Mouse (Mus musculus) liver, embryonic 16.5 days (tissue): ENCODE measurements around the gene Hist1h2ak. TPM values are rescaled to one million over a fixed set of nuclear protein-coding genes. Genes with fewer than 3 reads are reported as not detected.
"Not testable (repeated sequence)": the region's sequence is repeated elsewhere in the genome, so short reads cannot be mapped to it uniquely, and the experiment has no call there.

ENCODE experiments used
- ATAC-seq: fragments of 200-750 bp; cut with Nextera tagmentation; 2 replicates; pipeline ENCODE4 v1.8.0; 2017; ENCODE audit warnings: low read depth, mild to moderate bottlenecking, moderate number of reproducible peaks, moderate library complexity
- H3K27ac ChIP-seq: fragments of 300-500 bp; sonication (generic); 2 replicates; pipeline ENCODE4 v1.5.1; 2014; ENCODE audit warnings: mild to moderate bottlenecking, low read length
- H3K27me3 ChIP-seq: fragments of 300-500 bp; sonication (generic); 2 replicates; pipeline ENCODE4 v1.6.1; 2014; ENCODE audit warnings: low read depth, low read length, mixed read lengths; ENCODE audit not compliant: control insufficient read depth, insufficient read depth
- H3K36me3 ChIP-seq: fragments of 300-500 bp; sonication (generic); 2 replicates; pipeline ENCODE4 v1.6.1; 2014; ENCODE audit warnings: mild to moderate bottlenecking; ENCODE audit not compliant: control insufficient read depth, insufficient read depth
- H3K4me1 ChIP-seq: fragments of 300-500 bp; sonication (generic); 2 replicates; pipeline ENCODE4 v1.6.1; 2014; ENCODE audit warnings: low read depth, low read length, mixed read lengths; ENCODE audit not compliant: control insufficient read depth
- H3K4me2 ChIP-seq: fragments of 300-500 bp; sonication (generic); 2 replicates; pipeline ENCODE4 v1.6.1; 2014; ENCODE audit warnings: low read depth, low read length, mixed read lengths
- H3K4me3 ChIP-seq: fragments of 300-500 bp; sonication (generic); 2 replicates; pipeline ENCODE4 v1.5.1; 2014; ENCODE audit warnings: low read depth, mild to moderate bottlenecking, low read length
- H3K9ac ChIP-seq: fragments of 300-500 bp; sonication (generic); 2 replicates; pipeline ENCODE4 v1.6.1; 2014; ENCODE audit warnings: low read depth, low read length
- H3K9me3 ChIP-seq: fragments of 300-500 bp; sonication (generic); replicated peaks from 2 replicates; pipeline ENCODE4 v1.6.1; 2016; ENCODE audit warnings: low read length; ENCODE audit not compliant: control insufficient read depth
- WGBS: fragments of 180-500 bp; shearing (Covaris S2); extraction: QIAGEN DNeasy Blood & Tissue Kit; methylation state at CpG from one replicate; pipeline ENCODE4 v1.1.7; 2014; ENCODE audit not compliant: insufficient replicate concordance; 5-methylcytosine and 5-hydroxymethylcytosine counted together
- polyA plus RNA-seq: library from polyadenylated mRNA; unstranded; fragments of >200 nt; fragmentation: Nextera tagmentation; extraction: Ambion mirVana; gene quantifications from 2 replicates; pipeline ENCODE4 v1.2.1, GENCODE M21; 2015

Hist1h2ak gene
- polyA plus RNA-seq = 40.9 and 50.2 TPM in 2 replicates

DNA sequence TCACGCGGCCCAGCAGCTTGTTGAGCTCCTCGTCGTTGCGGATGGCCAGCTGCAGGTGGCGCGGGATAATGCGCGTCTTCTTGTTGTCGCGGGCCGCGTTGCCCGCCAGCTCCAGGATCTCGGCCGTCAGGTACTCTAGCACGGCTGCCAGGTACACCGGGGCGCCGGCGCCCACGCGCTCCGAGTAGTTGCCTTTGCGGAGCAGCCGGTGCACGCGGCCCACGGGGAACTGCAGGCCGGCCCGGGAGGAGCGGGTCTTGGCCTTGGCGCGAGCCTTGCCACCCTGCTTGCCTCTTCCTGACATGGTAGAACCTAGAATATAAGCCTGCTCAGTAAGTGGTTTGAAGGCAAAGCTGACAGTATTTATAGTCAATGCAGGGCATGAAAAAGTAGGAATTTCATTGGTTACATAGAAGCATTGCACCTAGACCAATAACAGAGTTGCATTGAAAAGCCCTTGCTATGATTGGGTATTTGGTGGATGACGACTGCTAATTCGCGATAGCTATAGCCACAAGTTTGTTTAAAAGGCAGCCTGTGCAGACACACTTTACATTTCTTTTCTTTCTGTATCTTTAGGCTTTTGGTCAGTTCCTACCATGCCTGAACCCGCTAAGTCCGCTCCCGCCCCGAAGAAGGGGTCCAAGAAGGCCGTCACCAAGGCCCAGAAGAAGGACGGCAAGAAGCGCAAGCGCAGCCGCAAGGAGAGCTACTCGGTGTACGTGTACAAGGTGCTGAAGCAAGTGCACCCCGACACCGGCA lies at the start of gene Hist1h2ak, which contains the start of gene Hist1h2bn:
TSS of gene Hist1h2ak (minus strand) at position 304 of the 762 bp plus-strand sequence.
TSS of gene Hist1h2bn (plus strand) at position 600 of the 762 bp plus-strand sequence.
- peak; percentile 84 for ATAC-seq
- not testable (repeated sequence) for H3K36me3 ChIP-seq, H3K27me3 ChIP-seq, H3K4me1 ChIP-seq, H3K9me3 ChIP-seq
- Histone ChIP-seq H3K4me2 (peak within 1 kb of the TSS; percentile 75), H3K4me3 (peak within 1 kb of the TSS; percentile 63), H3K27ac (peak within 1 kb of the TSS; percentile 99), H3K9ac (peak within 1 kb of the TSS; percentile 70)
- under 1% methylated on average over 40 of the region's 50 CpGs for WGBS

DNA sequence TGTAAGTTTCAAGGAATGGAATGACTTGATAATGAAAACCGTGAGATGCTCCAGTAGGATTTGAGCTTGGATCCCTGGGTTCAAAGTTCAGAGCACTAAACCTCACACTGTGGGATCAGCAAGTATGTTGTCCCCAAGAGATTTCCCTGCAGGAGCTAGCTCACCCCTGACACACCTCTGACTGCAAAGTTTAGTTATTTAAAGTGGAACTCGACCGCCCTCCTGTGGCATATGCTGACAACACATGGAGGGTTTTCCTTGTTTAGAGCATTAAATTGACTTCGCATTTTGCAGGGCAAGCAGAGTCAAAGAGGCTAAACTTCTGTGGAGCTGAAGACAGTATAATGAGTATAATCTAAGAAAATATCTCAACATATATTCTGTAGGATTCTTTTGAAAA lies 49.4 kb upstream of the Hist1h2ak start:
- not testable (repeated sequence) for H3K9me3 ChIP-seq

DNA sequence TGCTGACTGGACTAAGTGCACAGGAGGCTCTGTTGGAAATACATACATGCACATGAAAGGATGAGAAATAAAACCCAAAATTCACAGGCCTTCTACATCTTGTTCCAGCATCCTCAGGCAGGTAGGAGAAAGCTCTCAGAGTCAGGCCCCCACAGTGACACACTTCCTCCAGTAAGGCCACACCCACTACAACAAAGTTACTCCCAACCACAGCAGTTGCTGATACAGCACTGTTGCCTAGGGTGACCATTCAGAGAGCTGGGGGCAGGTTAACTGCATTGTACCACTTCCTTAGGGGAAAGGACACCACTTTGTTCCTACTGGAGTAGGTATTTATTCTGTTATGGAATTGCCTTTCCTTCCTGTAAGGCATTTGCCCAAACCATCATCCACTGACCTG lies 43.5 kb upstream of the Hist1h2ak start:
- H3K27me3 ChIP-seq, H3K9me3 ChIP-seq, H3K27ac ChIP-seq, H3K4me3 ChIP-seq, H3K4me1 ChIP-seq, H3K4me2 ChIP-seq, H3K36me3 ChIP-seq, H3K9ac ChIP-seq: not testable (repeated sequence)
- ATAC-seq = peak; percentile 67; the same call in 1 of the 2 replicates

More for the DNA sequence above, 49.4 kb upstream of the Hist1h2ak start:
- not testable (repeated sequence) for H3K4me1 ChIP-seq, H3K36me3 ChIP-seq, H3K27me3 ChIP-seq, H3K4me3 ChIP-seq, H3K27ac ChIP-seq, H3K4me2 ChIP-seq, H3K9ac ChIP-seq
- peak; percentile 65 for ATAC-seq
- WGBS = no CpG with 5 or more reads among the region's 4 CpGs

DNA sequence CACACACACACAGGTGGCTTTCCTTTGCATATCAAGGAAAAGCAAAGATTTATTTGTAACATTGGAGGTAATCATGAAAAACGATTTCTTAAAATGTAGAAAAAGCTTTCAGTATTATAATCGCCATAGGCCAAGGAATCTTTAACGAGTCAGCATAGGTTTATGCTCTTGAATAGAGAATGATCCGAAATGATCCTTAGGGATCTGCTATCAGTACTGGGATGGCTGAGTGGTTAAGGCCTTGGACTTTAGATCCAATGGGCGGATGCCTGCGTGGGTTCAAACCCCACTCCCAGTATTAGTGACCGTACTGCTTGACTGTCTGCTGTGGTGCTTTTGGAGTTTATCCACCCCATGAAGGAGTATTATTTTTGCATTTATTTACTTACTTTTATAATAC lies 42.0 kb upstream of the Hist1h2ak start:
- Histone ChIP-seq H3K4me3 (no peak overlapping the region), H3K4me2 (no peak overlapping the region), H3K4me1 (peaks cover under 1% of the 10 kb centered on the region; the same call in 1 of the 2 replicates), H3K27ac (no peak overlapping the region), H3K9me3 (no peaks in the 10 kb centered on the region), H3K27me3 (no peaks in the 10 kb centered on the region), H3K9ac (no peak overlapping the region), H3K36me3 (no peaks in the 10 kb centered on the region)
- no peak for ATAC-seq
- WGBS = 75% methylated on average over 7 of the region's 7 CpGs

DNA sequence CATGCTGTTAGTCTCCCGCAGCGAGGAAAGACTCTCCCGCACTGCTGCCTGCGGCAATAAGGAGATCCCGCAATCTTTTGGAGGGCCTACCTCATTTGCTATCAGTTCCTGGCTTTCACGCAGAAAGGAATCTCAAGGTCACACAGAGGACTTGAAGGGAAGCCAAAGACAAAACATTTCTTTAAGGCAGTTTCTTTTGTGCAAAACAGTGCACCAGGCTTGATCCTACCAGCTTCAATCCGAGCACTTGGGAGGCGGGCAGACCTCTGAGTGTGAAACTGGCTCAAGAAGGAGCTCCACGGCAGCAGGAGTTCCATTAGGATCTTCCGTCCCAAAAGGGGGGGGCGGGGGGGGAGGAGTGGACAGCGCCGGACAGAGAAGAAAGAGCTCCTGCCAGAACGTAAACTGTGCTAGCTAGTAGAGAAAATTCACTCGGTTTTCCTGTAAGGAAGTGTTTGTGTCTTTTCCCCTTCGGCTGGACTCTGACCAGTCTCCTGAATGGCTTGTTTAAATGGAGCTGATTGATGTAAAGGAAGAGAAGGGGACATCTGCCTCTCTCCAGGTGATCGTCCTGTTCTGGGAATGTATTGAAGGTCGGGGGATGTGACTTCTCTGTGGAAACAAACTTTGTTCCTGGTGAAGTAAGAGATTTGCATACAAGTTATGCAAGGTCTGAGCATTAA lies 37.1 kb upstream of the Hist1h2ak start:
- Histone ChIP-seq H3K4me1 (peaks cover 14% of the 10 kb centered on the region), H3K27me3 (no peaks in the 10 kb centered on the region), H3K9ac (peak overlapping the region; percentile 9; the same call in 1 of the 2 replicates), H3K9me3 (no peaks in the 10 kb centered on the region), H3K36me3 (no peaks in the 10 kb centered on the region), H3K4me2 (peak overlapping the region; percentile 34), H3K27ac (no peak overlapping the region), H3K4me3 (0 out of 2 replicates have a peak overlapping the region, but pooled peaks have one; percentile 1)
- 37% methylated on average over 17 of the region's 18 CpGs for WGBS
- ATAC-seq = no peak

DNA sequence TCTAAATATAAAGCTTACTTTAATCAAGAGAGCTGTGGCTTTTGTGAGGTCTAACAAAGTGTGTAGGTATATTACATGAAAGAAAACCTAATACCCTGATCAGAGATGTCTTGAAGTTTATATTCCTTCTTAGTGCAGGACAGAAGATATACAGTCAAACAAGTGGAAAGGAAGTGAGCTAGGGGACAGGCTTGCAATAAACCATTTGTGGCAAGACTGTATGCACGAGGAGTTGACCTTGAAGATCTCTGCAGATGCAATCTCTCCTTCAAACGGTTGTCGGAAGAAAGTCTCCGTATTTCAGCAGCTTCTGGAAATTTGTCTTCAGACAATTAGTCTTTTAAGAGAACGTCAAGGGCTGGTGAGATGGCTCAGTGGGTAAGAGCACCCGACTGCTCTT lies 36.3 kb upstream of the Hist1h2ak start:
- WGBS = 36% methylated on average over 6 of the region's 6 CpGs
- H3K9me3 ChIP-seq = no peaks in the 10 kb centered on the region
- H3K27me3 ChIP-seq = no peaks in the 10 kb centered on the region
- ATAC-seq = no peak
- H3K4me1 ChIP-seq = peaks cover 14% of the 10 kb centered on the region
- H3K36me3 ChIP-seq = no peaks in the 10 kb centered on the region
- no peak overlapping the region for H3K9ac ChIP-seq
- no peak overlapping the region for H3K4me2 ChIP-seq
- H3K27ac ChIP-seq = no peak overlapping the region
- no peak overlapping the region for H3K4me3 ChIP-seq

DNA sequence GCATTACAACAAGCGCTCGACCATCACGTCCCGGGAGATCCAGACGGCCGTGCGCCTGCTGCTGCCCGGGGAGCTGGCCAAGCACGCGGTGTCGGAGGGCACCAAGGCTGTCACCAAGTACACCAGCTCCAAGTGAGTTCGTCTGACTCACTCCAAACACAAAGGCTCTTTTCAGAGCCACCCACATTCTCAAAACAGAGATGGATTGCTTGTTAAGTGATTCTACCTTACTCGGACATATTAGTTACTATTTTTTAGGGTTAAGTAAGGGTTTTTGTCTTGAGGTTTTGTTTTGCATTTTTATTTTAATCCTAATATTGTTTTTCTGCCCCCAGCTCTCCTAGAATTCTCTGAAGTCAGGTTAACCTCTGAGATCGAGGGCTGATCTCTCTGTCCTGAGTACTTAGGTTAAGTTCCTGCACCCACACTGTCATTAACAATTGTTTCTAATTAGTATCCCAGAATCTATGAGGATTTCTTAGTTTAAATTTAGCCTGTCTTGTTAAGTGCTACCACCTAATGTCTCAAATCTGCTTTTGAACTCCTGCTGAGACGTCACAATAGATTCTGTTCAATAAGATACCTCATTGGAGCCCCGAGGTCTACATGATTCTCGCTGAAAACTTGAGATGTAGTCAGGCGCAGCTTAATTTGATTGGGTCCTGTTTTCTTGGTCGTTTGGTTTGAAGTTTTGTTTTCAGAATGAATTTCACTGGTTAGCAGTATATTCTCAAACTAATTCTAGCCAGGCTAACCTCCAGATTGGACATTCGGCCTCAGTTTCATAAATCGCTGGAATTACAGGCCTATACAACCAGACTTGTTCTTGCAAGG lies 34.4 kb upstream of the Hist1h2ak start:
- Histone ChIP-seq H3K27me3 (no peaks in the 10 kb centered on the region), H3K36me3 (no peaks in the 10 kb centered on the region), H3K27ac (peak overlapping the region; percentile 96), H3K4me2 (peak overlapping the region; percentile 61), H3K4me3 (peak overlapping the region; percentile 60), H3K9me3 (no peaks in the 10 kb centered on the region), H3K9ac (peak overlapping the region; percentile 65), H3K4me1 (peaks cover 24% of the 10 kb centered on the region)
- peak; percentile 6 for ATAC-seq
- 25% methylated on average over 13 of the region's 21 CpGs for WGBS

DNA sequence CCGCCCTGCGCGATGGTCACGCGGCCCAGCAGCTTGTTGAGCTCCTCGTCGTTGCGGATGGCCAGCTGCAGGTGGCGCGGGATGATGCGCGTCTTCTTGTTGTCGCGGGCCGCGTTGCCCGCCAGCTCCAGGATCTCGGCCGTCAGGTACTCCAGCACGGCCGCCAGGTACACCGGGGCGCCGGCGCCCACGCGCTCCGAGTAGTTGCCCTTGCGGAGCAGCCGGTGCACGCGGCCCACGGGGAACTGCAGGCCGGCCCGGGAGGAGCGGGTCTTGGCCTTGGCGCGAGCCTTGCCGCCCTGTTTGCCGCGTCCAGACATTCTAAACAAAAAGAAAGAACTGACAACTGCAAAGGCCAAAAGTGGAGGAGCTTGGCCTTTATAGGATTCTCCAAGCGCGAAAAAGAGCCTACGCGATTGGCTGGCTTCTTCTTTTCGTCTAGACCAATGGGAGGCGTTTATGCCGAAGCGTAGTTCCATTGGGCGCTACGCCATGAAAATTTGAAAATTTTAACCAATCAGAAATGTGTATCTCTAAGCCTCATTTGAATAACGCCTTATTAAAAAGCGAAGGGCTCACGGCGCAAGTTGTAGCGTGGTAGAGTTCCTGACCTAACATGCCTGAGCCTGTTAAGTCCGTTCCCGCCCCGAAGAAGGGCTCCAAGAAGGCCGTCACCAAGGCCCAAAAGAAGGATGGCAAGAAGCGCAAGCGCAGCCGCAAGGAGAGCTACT lies 33.4 kb upstream of the Hist1h2ak start, which contains the start of the genes Hist1h2an and Hist1h2bp:
TSS of gene Hist1h2an (minus strand) at position 320 of the 731 bp plus-strand sequence.
TSS of gene Hist1h2bp (plus strand) at position 563 of the 731 bp plus-strand sequence.
- WGBS = under 1% methylated on average over 38 of the region's 63 CpGs
- H3K9me3 ChIP-seq, H3K36me3 ChIP-seq, H3K27me3 ChIP-seq: not testable (repeated sequence)
- peak; percentile 83 for ATAC-seq
- peaks cover 28% of the 10 kb centered on the region for H3K4me1 ChIP-seq
- H3K4me2 ChIP-seq = peak within 1 kb of the TSS; percentile 77
- peak within 1 kb of the TSS; percentile 60 for H3K4me3 ChIP-seq
- peak within 1 kb of the TSS; percentile 97 for H3K27ac ChIP-seq
- H3K9ac ChIP-seq = peak within 1 kb of the TSS; percentile 81
